Mouse (Mus musculus): ENCODE results near the gene Ripor1.
"Not testable (repeated sequence)": the region's sequence is repeated elsewhere in the genome, so short reads cannot be mapped to it uniquely, and the experiment has no call there.

Ripor1 gene

DNA sequence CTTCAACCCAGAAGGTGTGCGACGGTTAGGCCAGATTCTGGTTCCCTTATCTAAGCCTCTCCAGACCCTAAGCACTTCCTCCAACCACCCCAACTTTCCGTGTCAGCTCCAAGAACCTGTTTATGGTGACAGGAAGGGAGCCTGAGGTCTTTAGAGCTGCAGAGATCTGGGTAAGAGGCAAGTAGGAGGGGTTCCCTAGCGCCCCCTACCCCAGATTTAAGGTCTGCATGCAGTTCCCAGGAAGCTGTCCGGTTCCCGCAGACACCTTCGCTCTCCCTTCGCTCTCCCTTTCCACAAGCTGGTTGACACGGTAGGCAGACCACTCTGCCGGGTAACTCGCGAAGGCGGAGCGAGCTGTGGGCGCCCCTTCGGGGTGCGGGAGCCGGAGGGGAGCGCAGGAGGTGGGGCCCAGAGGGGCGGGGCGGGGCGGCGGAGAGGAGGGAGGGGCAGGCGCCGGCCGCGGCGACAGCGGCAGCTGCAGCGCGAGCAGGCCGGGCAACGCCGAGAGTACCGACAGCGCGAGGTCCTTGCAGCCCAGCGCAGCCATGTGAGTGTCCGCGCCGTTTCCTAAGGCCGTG, at the start of gene Ripor1:
Gene Ripor1 (plus strand): TSS at position 452 of the 578 bp plus-strand sequence.
- peak; percentile 85 for DNase-seq (ENCODE audit: low read depth, low spot score)

DNA sequence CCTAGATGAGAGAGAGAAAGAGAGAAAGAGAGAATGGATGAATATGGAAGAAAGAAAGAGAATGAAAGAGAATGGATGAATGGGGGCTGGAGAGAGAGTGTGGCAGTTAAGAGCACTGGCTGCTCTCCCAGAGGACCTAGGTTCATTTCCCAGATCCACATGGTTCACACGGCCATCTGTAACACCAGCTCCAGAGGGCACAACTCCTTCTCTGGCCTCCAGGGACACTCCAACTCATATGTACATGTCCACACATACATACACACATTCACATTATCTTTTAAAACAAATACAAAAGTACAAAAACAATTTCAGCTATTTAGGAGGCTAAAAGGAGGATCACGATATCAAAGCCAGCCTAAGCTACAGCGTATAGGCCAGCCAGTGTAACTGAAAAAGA, 42.2 kb upstream of the Ripor1 start:
- DNase-seq (ENCODE audit: low read depth, low spot score): no peak

DNA sequence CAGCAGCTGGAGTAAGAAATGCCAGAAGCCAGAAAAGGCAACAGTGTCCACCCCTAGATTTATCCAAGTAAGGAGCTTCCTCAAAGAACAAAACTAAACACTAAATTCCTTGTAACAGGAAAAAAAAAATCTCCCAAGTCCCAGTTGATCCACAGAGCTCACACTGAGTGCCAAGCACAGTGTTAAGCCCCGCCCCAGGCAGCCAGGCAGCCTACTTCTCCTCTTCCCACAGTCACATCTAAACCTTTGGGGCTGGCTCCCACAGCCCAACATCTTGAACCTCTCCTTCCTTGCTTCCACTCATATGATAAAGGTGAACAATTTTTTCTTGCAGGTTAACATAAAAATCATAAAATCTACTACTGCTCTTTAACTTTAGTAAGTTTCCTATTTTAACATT, 41.2 kb upstream of the Ripor1 start:
- no peak for DNase-seq (ENCODE audit: low read depth, low spot score)

DNA sequence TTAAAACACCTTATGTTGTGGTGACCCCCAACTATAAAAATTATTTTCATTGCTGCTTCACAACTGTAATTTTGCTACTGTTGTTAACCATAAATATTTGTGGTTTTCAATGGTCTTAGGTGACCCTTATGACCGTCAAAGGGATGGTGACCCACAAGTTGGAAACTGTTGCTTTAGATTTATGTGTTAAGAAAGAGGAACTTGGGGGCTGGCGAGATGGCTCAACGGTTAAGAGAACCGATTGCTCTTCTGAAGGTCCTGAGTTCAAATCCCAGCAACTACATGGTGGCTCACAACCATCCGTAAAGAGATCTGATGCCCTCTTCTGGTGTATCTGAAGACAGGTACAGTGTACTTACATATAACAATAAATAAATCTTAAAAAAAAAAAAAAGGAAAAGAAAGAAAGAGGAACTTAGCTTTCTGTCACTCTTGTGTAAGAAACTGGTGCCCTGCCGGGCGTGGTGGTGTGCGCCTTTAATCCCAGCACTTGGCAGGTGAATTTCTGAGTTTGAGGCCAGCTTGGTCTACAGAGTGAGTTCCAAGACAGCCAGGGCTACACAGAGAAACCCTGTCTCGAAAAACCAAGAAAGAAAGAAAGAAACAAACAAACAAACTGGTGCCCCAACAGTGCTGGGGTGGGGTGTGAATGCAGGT, 40.4 kb upstream of the Ripor1 start:
- not testable (repeated sequence) for DNase-seq (ENCODE audit: low read depth, low spot score)

DNA sequence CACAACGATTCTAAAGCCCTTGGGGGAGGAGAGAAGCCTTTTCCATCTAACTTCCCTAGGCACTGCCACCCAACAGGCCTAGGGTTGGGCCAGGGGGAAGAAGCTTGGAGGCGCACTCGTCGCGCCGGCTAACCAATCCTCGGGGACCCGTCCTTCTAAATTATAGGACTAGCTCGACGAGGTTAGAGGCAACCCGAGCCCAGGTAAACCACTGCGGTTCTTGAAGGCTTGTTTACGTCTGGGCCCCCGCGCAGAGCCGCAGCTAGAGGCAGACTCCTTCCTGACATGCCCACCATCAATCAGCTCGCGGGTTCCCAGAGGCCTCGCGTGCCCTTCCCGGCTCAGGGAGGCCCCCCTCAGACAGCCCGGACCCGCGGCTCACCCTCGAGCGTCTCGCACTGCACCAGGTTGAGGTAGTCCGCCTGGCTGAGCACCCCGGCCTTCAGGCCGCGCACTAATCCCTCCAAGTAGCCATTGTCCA, 39.6 kb upstream of the Ripor1 start:
- DNase-seq (ENCODE audit: low read depth, low spot score): peak; percentile 37

DNA sequence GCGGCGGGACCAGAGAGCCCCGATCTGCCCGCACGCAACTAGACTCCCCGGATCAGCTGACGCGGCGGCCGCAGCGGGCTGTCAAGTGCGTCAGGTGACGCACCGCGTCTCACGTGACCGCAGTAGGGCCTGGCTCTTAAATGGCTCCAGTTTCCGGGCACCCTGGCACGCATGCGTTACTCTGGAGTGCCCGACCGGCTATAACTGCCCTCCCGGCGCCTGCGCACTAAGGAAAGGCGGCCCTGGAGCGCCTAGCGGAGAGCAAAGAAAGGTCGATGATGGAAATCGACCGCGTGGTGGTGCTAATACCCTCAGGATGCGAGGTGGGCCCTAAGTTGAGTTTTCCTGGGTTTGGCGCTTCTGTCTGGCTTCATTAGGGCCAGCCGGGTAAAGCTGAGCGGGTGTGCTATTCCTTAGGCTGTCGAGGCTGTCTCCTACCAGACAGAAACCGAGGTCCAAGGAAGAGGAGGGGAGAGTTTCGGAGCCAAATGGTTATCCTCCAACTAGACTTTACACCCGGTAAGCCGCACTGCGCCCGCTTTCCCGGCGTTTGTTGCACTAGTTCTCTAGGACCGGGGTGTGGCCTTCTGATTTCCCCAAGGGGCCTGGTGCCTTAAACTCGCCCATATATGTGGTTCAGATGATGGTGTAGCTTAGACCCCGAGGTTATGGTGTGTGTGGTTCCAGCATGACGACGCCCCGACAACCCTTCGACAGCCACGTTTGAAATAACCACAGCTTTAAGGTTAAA, 38.9 kb upstream of the Ripor1 start, which contains the start of gene Atp6v0d1:
Gene Atp6v0d1 (minus strand): TSS at position 96 of the 751 bp plus-strand sequence.
- DNase-seq (ENCODE audit: low read depth, low spot score): peak; percentile 100

DNA sequence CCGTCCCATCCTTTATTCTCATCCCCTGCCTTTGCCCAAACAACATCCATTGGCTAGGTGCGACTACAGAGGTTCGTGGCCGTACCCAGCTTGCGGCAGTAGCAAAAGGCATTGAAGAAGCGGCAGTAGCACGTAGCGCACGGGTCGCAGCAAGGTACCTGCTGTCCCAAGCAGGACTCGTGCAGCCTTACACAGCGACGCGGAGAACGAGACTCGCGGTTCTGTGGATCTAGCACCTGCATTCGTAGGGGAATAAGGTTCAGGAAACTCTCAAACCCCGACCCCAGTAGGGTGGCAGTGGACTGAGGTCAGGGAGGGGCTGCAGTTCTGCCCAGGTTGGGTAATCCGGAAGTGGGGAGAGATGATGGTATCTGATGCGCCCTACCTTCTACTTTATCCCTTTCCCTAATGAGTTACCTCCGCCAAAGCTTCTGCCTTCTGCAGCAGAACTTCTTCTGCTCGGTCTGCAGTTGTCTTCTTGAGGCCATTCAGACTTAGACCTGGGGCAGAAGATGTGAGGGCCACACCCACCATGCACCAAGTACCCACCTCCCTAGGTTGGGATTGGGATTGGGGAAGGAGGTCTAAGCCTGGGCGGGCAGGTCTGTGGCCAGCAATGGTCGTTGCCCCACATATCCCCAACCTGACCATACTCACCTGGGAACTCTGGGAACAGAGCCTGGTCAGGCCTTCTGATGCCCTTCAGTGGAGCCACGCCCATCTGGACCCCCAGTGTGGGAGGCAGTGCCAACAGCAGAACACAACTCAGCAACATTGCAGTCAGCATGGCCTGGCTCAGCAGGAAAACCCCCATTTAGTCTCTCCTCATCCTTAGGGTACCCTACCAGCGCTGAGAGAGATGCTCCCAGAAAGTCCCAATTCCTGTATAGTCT, 38.1 kb upstream of the Ripor1 start:
- peak; percentile 27 for DNase-seq (ENCODE audit: low read depth, low spot score)

DNA sequence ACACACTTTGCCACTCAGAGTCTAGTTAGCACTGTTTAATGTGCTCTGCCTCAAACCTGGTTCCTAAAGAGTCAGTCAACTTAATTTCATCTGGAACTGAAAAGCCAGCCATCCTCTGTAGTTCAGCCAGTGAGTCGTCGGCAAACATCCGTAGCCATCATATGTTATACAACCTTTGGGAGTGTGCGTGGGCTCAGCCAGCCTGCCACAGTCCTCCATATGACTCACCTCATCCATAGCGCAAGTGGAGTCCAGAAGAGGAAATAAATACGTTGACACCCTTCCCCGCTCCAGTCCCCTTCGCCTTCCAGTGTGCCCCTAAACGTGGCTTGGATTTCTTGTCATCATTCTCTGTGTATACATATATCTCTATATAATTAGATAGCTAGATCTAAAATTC, 33.2 kb upstream of the Ripor1 start:
- peak; percentile 79 for DNase-seq (ENCODE audit: low read depth, low spot score)

DNA sequence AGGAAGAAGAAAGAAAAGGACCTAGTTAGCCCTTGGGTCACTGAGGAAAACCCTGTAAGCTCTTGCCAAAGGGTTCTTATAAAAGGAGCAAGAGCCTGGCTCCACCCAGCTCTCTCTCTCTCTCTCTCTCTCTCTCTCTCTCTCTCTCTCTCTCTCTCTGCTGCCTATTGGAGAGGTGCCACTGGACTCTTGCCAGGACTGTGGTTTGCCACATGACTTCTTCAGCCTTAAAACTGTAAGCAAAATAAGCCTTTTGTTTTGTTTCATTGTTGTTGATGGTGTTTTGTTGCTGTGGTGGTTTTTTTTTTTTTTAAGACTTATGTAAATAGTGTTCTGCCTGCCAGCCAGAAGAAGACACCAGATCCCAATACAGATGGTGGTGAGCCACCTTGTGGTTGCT, 31.6 kb upstream of the Ripor1 start:
- peak; percentile 70 for DNase-seq (ENCODE audit: low read depth, low spot score)

DNA sequence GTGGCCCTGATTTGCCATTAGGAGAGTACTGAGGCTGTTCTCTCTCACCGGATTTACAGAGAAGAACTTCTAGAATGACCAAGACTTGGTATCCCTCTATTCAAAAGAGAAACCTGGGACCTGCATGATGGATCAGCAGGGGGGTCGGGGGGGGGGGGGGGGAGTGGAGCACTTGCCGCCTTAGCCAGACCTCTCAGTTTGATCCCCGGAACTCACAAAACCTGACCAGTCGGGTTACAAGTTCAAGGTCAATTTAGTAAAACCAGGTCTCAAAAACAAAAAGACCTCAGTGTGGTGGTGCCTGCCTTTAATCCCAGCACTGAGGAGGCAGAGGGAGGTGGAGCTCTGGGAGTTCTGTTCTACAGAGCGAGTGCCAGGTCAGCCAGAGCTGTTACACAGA, 30.3 kb upstream of the Ripor1 start:
- DNase-seq (ENCODE audit: low read depth, low spot score): no peak

DNA sequence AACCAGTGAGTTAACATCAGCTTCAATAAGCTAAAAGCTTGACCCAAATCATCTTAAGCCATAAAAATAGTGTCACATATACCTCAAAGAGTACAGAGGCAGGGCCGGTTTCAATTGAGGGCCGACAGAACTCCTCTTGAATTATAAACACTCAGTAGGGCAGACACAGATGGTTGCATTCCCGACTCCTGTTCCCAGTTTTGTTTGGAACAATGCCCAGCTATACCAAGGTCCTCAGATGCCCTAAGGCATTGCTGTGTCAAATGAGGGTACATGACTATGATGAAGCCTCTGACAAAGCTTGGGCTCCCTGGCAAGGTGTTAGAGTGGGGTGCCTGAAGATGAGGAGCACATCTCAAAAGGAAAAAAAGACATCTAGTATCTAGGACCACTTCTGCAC, 29.5 kb upstream of the Ripor1 start:
- DNase-seq (ENCODE audit: low read depth, low spot score): peak; percentile 59

DNA sequence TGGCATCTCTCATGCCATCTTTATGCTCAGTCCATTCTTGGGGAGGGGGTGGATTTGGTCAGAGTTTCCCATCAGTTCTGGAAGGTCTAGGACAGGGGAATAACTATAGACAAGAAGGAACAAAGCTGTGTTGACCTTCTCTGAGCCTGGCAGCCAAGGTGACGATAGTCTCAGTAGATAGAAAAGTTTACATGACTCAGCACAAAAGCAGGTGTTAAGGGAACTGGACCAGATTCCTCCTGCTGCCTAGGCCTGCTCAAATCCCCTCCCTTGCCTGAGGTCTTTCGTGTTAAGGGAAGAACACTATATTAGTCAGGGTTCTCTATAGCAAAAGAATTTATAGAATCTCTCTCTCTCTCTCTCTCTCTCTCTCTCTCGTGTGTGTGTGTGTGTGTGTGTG, 25.3 kb upstream of the Ripor1 start:
- no peak for DNase-seq (ENCODE audit: low read depth, low spot score)

DNA sequence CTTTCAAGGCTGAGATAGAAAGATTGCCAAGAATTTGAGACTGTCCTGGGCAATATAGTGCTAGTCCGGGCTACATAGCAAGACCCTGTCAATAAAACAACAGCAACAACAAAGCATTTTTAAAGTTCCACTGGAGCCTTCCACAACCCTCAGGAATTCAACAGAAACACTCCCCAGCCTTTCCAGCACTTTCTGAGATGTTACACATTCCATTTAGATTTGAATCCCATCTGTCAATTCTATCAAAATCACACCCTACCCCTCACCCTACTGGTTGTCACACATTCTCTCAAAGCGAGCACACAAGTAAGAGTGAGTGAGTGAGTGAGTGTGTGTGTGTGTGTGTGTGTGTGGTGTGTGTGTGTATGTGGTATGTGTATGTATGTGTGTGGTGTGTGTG, 12.6 kb upstream of the Ripor1 start:
- DNase-seq (ENCODE audit: low read depth, low spot score): no peak

DNA sequence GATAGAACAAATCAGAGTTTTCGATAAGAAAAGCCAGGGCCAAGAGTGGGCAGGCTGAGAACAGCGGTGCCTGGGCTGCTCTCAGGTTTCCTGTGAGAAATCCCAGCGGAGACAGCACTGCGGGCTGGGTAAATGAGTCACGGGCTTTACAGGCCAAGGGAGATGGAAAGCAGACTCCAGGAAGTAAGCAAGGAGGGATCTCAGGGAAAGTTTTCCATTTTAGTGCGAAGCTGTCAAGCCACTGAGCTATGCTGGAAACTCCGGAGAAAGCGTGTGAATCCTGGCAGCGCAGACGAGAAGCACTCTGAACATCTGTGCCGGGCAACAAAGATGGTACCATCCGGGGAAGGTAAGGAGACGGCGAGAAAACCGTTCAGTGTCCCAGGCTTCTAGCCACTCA, 11.2 kb upstream of the Ripor1 start:
- DNase-seq (ENCODE audit: low read depth, low spot score): peak; percentile 75

DNA sequence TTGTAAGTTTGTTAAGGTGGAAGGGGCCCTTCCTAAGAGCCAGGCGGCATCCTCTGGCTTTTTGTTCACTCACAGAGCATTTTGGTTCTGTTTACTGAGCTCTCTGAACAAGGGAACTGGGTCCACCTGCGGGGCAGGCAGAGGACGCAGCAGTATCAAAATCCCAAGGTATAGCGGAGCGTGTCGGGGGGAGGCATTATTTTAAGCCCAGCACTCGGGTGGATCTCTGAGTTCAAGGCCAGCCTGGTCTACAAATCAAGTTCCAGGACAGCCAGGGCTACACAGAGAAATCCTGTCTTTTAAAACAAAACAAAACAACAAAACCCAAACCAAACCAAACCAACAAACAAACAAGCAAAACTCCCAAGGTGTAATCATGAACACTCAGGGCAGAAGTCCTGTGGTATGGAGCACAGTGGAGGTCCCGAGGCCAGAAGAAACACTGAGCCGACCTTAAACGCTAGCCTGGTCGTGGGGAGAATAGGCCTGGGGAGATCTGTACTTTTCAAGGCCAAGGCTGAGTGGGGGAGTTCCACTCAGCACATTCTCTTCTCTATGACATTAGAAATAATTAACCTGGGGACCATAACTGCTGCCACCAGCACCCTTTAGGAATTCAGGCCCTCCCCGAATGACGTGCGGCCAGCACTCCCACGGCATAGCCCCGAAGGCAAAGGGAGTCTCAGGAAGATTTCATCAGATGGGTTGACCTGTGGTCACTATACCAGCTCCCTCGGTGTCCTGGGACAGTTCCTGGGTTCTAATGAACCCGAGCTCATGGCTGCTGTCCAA, 10.4 kb upstream of the Ripor1 start:
- no peak for DNase-seq (ENCODE audit: low read depth, low spot score)

DNA sequence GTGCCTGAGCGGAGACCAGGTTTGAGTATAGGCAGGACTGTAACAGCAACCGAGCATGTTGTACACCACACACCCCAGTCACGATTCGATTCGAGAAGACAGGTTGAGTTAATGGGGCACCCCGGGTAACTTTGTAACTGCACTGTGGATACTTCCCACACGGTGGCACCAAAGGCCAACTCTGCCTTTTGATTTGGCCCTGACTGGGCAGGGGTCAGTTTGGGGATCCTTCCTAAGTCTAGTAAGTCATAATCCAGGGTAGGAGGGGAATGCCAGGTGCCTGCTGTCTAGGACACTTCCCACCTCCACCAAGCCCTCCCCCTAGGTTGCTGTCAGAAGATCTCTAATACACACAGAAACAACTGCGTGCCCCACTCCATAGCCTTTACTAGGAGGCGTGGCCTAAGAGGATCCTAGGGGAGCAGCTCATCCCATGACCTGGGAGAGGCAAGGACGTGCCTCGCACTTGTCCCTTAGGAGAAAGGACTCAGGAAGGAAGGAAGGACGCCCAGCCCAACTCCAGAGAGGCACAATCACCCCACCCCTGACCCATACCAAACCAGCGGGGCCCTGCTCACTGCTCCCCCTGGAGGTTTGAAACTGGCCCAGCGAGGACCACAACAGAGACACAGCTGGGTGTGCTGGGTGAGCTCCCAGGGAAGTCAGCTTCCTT, 8.6 kb upstream of the Ripor1 start:
- peak; percentile 56 for DNase-seq (ENCODE audit: low read depth, low spot score)

DNA sequence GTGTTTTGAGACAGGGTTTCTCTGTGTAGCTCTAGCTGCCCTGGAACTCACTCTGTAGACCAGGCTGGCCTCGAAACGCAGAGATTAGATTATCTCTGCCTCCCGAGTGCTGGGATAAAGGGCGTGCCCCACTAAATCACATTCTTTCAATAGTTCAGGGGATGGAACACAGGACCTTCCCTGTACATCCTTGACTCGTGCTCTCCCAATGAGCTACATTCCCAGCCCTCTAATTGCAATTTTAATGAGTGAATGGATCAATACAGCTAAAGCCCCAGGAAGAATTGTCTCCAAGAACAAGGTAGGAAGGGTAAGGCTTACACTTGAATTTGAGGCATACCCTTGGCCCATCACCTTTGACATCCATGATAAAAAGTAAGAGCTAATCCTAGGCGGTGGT, 6.3 kb upstream of the Ripor1 start:
- no peak for DNase-seq (ENCODE audit: low read depth, low spot score)

DNA sequence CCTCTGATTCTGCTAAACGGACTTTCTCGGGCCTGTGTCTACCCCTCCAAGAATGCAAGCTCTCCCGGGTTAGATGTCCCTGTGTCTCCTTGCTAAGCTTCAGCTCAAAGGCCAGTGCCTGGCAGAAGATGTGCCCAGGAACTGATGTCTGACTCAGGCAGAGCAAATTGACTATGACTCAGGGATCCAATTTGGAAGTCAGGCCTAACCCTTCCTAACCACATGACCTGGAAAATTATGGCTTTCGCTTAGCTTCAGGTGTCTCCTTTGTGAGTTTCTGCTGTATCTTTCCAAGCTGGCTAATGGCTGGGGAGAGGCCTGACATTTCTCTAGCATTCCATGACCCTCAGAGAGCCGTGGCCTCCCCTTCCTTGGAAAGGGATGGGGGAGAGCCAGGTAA, 3.8 kb upstream of the Ripor1 start:
- peak; percentile 79 for DNase-seq (ENCODE audit: low read depth, low spot score)

DNA sequence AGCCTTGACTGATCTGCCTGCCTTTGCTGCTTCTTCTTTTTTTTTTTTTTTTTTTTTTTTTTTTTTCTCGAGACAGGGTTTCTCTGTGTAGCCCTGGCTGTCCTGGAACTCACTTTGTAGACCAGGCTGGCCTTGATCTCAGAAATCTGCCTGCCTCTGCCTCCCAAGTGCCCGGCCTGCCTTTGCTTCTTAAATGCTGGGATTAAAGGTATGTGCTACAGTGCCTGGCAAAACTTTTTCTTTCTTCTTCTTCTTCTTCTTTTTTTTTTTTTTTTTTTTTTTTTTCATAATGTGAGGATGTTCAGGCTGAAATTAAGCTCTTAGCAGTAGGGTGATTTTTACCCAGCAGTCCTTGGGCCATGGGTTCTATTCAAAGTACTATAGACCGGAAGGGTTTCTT, 2.5 kb upstream of the Ripor1 start:
- not testable (repeated sequence) for DNase-seq (ENCODE audit: low read depth, low spot score)

DNA sequence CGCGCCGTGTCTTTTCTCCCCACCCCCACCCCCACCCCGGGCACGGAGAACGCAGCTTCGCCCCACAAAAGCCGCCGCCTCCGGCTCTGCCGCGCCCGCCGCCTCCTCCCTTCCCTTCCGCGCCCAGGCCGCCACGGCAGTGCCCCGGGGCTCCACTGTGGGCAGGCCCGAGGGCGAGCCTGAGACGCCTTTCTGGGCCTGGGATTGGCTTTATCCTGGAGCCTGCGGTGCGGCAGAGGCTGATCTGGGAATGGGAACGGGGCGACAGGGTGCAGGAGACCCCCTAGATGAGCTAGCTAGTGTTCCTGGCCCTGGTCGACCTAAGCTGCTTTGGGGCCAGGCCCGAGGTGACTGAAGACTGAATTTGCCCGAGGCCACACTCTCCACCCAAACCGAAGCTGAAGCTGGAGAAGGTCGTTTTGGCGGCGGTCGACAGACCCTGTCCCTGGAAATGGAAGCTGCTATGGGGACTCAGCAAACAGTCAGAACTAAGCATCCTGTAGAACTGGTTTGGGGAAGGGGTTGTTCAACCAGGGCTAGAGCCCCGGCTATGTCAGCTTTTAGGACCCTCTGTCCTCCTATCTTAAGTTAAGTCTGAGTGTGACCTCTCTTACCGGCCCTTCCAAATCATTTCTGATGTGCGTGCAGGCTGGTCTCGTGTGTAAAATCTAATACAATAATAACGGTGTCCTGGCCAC, 585 bp downstream of the Ripor1 start:
- peak; percentile 60 for DNase-seq (ENCODE audit: low read depth, low spot score)

All from brain, adult 2 months (tissue).